Mouse (Mus musculus) MEL (cell line): ENCODE results near the gene Stpg2. TPM values are rescaled to one million over a fixed set of nuclear protein-coding genes. Genes with fewer than 3 reads are reported as not detected.

Experiments
- DNase-seq: peaks from one replicate; pipeline ENCODE4 v3.0.0; 2011; ENCODE audit warnings: low read depth, low spot score
- H3K27ac ChIP-seq: 2 replicates; pipeline ENCODE4 v1.5.1; 2012; ENCODE audit warnings: low read depth, mild to moderate bottlenecking, control low read depth, low read length, moderate library complexity; ENCODE audit not compliant: control insufficient read depth
- H3K27me3 ChIP-seq, 2 experiments: fragments of 150-350 bp in 1 of 2; sonication (generic) in 1 of 2; 2 replicates each; pipeline ENCODE4 v1.6.1; 2012; ENCODE audit warnings: low read length in 2 of 2, mild to moderate bottlenecking in 2 of 2, improper control_type of control experiment in 1 of 2, moderate library complexity in 1 of 2; ENCODE audit not compliant: insufficient read depth in 2 of 2, control insufficient read depth in 1 of 2
- H3K36me3 ChIP-seq, 2 experiments: 2 replicates each; pipeline ENCODE4 v1.6.1; 2012 to 2014; ENCODE audit warnings: low read length in 2 of 2, improper control_type of control experiment in 1 of 2, inconsistent platforms in 1 of 2, mild to moderate bottlenecking in 1 of 2; ENCODE audit not compliant: insufficient read depth in 2 of 2, control insufficient read depth in 1 of 2
- H3K4me1 ChIP-seq, 2 experiments: fragments of 150-350 bp in 1 of 2; sonication (generic) in 1 of 2; 2 replicates each; pipeline ENCODE4 v1.6.1; 2012; ENCODE audit warnings: low read length in 2 of 2, improper control_type of control experiment in 1 of 2, mild to moderate bottlenecking in 1 of 2; ENCODE audit not compliant: insufficient read depth in 2 of 2, control insufficient read depth in 1 of 2
- H3K4me3 ChIP-seq, 2 experiments: fragments of 150-350 bp in 1 of 2; sonication (generic) in 1 of 2; 2 replicates each; pipeline ENCODE4 v1.5.1; 2012; ENCODE audit warnings: low read depth in 2 of 2, low read length in 2 of 2, mild to moderate bottlenecking in 2 of 2, moderate library complexity in 2 of 2, control low read depth in 1 of 2, improper control_type of control experiment in 1 of 2; ENCODE audit not compliant: control insufficient read depth in 1 of 2, insufficient read depth in 1 of 2
- H3K79me2 ChIP-seq: 2 replicates; pipeline ENCODE4 v1.6.1; 2012; ENCODE audit warnings: mild to moderate bottlenecking, low read length, moderate library complexity; ENCODE audit not compliant: control insufficient read depth, poor library complexity, insufficient read depth
- H3K9ac ChIP-seq: 2 replicates; pipeline ENCODE4 v1.6.1; 2012; ENCODE audit warnings: low read depth, mild to moderate bottlenecking, control low read depth, low read length, moderate library complexity; ENCODE audit not compliant: control insufficient read depth, poor library complexity, severe bottlenecking
- H3K9me3 ChIP-seq: fragments of 150-350 bp; sonication (generic); replicated peaks from 2 replicates; pipeline ENCODE4 v1.6.1; 2012; ENCODE audit warnings: mild to moderate bottlenecking, low read length, improper control_type of control experiment, moderate library complexity; ENCODE audit not compliant: insufficient read depth
- CHD1 ChIP-seq: IDR thresholded peaks from 2 replicates; pipeline ENCODE4 v1.6.1; 2012; ENCODE audit warnings: low read depth, mild to moderate bottlenecking, inconsistent platforms, low read length, improper control_type of control experiment
- ETS1 ChIP-seq: IDR thresholded peaks from 2 replicates; pipeline ENCODE4 v1.6.1; 2012; ENCODE audit warnings: low read depth, mild to moderate bottlenecking, inconsistent platforms, low read length, improper control_type of control experiment, moderate library complexity
- JUND ChIP-seq: IDR thresholded peaks from 2 replicates; pipeline ENCODE4 v1.6.1; 2011; ENCODE audit warnings: low read depth, mild to moderate bottlenecking, improper control_type of control experiment, low read length
- MAFK ChIP-seq: IDR thresholded peaks from 2 replicates; pipeline ENCODE4 v1.6.1; 2011; ENCODE audit warnings: low read depth, mild to moderate bottlenecking, low read length, improper control_type of control experiment, borderline replicate concordance
- MAX ChIP-seq: IDR thresholded peaks from 2 replicates; pipeline ENCODE4 v1.6.1; 2011; ENCODE audit warnings: low read length, improper control_type of control experiment
- MAZ ChIP-seq: IDR thresholded peaks from 2 replicates; pipeline ENCODE4 v1.6.1; 2012; ENCODE audit warnings: low read depth, mild to moderate bottlenecking, inconsistent platforms, low read length, improper control_type of control experiment
- MYC ChIP-seq: IDR thresholded peaks from 2 replicates; pipeline ENCODE4 v1.6.1; 2011; ENCODE audit warnings: low read depth, mild to moderate bottlenecking, low read length, improper control_type of control experiment, moderate library complexity
- POLR2A ChIP-seq, 2 experiments: IDR thresholded peaks; 2 replicates each; pipeline ENCODE4 v1.6.1; 2011 to 2012; ENCODE audit warnings: low read length in 2 of 2, mild to moderate bottlenecking in 2 of 2, control low read depth in 1 of 2, improper control_type of control experiment in 1 of 2, low read depth in 1 of 2, moderate library complexity in 1 of 2; ENCODE audit not compliant: control insufficient read depth in 1 of 2, insufficient read depth in 1 of 2, poor library complexity in 1 of 2
- POLR2AphosphoS5 ChIP-seq: IDR thresholded peaks from 2 replicates; pipeline ENCODE4 v1.6.1; 2012; ENCODE audit warnings: low read depth, borderline replicate concordance, mild to moderate bottlenecking, inconsistent platforms, low read length, moderate library complexity, mixed read lengths
- RCOR1 ChIP-seq: IDR thresholded peaks from 2 replicates; pipeline ENCODE4 v1.6.1; 2012; ENCODE audit warnings: low read depth, mild to moderate bottlenecking, inconsistent platforms, low read length, improper control_type of control experiment
- SMC3 ChIP-seq: IDR thresholded peaks from 2 replicates; pipeline ENCODE4 v1.6.1; 2011; ENCODE audit warnings: low read depth, low read length, improper control_type of control experiment
- TBP ChIP-seq: IDR thresholded peaks from 2 replicates; pipeline ENCODE4 v1.8.0; 2011; ENCODE audit warnings: low read depth, low read length, improper control_type of control experiment
- TCF12 ChIP-seq: IDR thresholded peaks from 2 replicates; pipeline ENCODE4 v1.6.1; 2014; ENCODE audit warnings: low read depth, mild to moderate bottlenecking, inconsistent platforms, low read length, improper control_type of control experiment, moderate library complexity
- USF1 ChIP-seq: IDR thresholded peaks from 2 replicates; pipeline ENCODE4 v1.6.1; 2014; ENCODE audit warnings: low read depth, mild to moderate bottlenecking, inconsistent platforms, low read length, improper control_type of control experiment, moderate library complexity
- USF2 ChIP-seq, 2 experiments: IDR thresholded peaks; 2 replicates each; pipeline ENCODE4 v1.6.1; 2011 to 2012; ENCODE audit warnings: improper control_type of control experiment in 2 of 2, low read length in 2 of 2, borderline replicate concordance in 1 of 2, inconsistent platforms in 1 of 2, low read depth in 1 of 2, mild to moderate bottlenecking in 1 of 2; ENCODE audit not compliant: insufficient read depth in 1 of 2
- ZC3H11A ChIP-seq: IDR thresholded peaks from 2 replicates; pipeline ENCODE4 v1.6.1; 2012; ENCODE audit warnings: low read depth, mild to moderate bottlenecking, inconsistent platforms, low read length, improper control_type of control experiment
- ZMIZ1 ChIP-seq: IDR thresholded peaks from 2 replicates; pipeline ENCODE4 v1.6.1; 2012; ENCODE audit warnings: low read depth, mild to moderate bottlenecking, inconsistent platforms, low read length, improper control_type of control experiment, moderate library complexity
- ZNF384 ChIP-seq: IDR thresholded peaks from 2 replicates; pipeline ENCODE4 v1.6.1; 2012; ENCODE audit warnings: low read depth, mild to moderate bottlenecking, inconsistent platforms, low read length, improper control_type of control experiment
- polyA plus RNA-seq, 2 experiments: library from polyadenylated mRNA; stranded (reverse) in 1 of 2; unstranded in 1 of 2; fragments of >175 nt in 1 of 2; fragments of >200 nt in 1 of 2; gene quantifications; 2 replicates each; pipeline versions ENCODE4 v1.2.1 to v1.2.4; 2012; ENCODE audit warnings: low replicate concordance in 2 of 2, low read depth in 1 of 2; ENCODE audit not compliant: insufficient read length in 2 of 2, insufficient read depth in 1 of 2, missing spikeins in 1 of 2
- total RNA-seq: library from RNA; depleted of rRNA; stranded (reverse); fragments of 300-350 nt; gene quantifications from 2 replicates; pipeline ENCODE4 v1.2.3, GENCODE M21; 2012; rRNA removed

The Stpg2 gene
- total and polyA plus RNA-seq, 3 experiments, result not detected

DNA sequence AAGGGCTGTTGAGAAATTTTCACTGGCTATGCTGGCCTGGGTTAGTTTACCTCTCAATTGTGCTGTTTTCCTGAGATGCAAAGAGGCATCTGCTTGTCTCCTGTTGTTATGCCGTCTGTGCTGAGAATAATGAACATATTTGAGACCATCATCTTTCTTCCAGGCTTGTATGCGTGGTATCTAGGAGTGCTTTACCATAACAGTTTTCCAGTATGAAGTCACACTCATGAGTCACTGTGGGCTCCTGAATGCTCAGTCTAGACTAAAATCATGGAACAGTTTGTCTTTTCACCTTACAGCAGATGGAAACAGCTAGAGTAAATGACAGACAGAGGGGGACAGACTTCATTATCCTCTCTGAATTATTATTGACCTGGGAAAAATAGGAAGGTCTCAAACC lies 527.7 kb downstream of the Stpg2 start:
- Histone ChIP-seq H3K9me3 (no peaks in the 10 kb centered on the region), H3K4me3 (no peak overlapping the region), H3K9ac (no peak overlapping the region), H3K4me1 (no peaks in the 10 kb centered on the region), H3K36me3 (no peaks in the 10 kb centered on the region), H3K27me3 (no peaks in the 10 kb centered on the region), H3K79me2 (no peaks in the 10 kb centered on the region), H3K27ac (no peak overlapping the region)
- TF ChIP-seq MAZ (no peak), POLR2AphosphoS5 (no peak), TBP (no peak), MAX (no peak), SMC3 (no peak), ETS1 (no peak), JUND (no peak), MAFK (no peak)
- DNase-seq, result no peak

DNA sequence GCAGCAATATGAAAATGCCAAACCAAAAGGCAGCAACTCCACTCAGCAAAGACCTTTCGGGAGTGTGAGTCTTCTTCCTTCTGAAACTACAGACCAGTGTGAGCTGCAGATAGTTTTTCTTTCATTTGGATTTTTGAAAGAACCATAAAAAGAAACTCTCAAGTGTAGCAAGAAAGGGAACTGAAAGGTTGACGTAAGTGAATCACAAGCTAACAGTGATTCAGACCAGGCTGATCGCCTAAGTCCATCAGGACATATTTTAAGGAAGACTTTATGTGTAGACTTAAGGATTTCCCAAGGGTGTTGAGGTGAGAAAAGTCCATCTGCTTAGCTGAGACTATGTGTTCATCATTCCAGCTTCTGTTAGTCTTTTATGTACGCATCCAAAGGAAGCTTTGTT lies 533.9 kb downstream of the Stpg2 start:
- TF ChIP-seq ZC3H11A (no peak), MAFK (no peak), ETS1 (no peak), RCOR1 (no peak), MYC (no peak), TCF12 (no peak), USF2 (IDR thresholded peaks at IDR 0.05; ENCODE audit: borderline replicate concordance in 1 of 2, insufficient read depth in 1 of 2, low read depth in 1 of 2, low read length in 2 of 2) (no peak), POLR2A (IDR thresholded peaks at IDR 0.05; ENCODE audit: control insufficient read depth in 1 of 2, insufficient read depth in 1 of 2, low read depth in 1 of 2, low read length in 2 of 2, poor library complexity in 1 of 2) (no peak), ZMIZ1 (no peak), CHD1 (no peak), ZNF384 (no peak), SMC3 (no peak), USF1 (no peak)
- DNase-seq, result no peak
- no peaks in the 10 kb centered on the region for H3K4me1 ChIP-seq
- H3K4me3 ChIP-seq, result no peak overlapping the region
- H3K9ac ChIP-seq, result no peak overlapping the region
- H3K36me3 ChIP-seq, result no peaks in the 10 kb centered on the region
- no peaks in the 10 kb centered on the region for H3K79me2 ChIP-seq
- H3K9me3 ChIP-seq, result no peaks in the 10 kb centered on the region
- H3K27me3 ChIP-seq, result no peaks in the 10 kb centered on the region
- no peak overlapping the region for H3K27ac ChIP-seq

Other genes starting within 250 kb of the Stpg2 start
- 34.7 and 41.7 TPM in 2 replicates for gene Rap1gds1, start 130.5 kb upstream of the Stpg2 start, total RNA-seq
- gene Rap1gds1, start 130.5 kb upstream of the Stpg2 start, polyA plus RNA-seq, result 10 to 100 TPM; 53.3 to 67.2 TPM